ENCODE assay signal across 8 mouse cellular contexts in the genomic region with DNA sequence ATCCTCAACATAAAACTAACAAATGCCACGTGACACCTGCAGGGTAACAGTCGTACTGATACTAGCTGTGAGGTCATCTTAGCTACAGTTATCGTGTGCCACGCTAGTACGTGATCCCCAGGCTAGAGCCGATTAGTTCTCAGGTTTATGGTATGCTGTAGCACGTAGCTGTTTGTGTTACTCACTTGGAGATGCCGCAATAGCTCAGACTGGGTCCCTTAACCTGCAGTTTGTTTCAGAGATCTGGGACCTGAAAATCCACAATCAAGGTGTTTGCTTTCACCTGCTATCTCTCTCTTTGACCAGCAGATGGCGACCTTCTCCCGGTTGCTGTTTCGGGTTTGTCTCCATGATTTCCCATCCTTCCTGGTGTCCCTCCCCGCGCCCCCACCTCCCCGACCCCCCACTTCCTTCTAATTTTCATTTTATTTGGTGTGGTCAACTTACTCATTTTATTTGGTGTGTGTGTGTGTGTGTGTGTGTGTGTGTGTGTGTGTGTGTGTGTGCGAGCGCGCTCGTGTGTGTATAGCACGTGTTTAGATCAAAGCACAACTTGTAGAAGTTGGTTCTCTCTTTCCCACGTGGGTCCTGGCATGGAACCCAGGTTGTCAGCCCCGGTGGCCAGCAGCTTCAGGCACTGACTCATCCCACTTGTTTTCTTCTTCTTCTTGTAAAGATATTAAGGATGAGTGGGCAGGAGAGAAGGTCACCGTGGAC. TPM values are rescaled to one million over a fixed set of nuclear protein-coding genes. Genes with fewer than 3 reads are reported as not detected.
DNase-seq lines count a peak whose midpoint lies in the region; ATAC-seq and TF ChIP-seq lines count a peak whose summit lies in the region.

No protein-coding gene starts in this region.

- no peak for ATAC-seq in heart, embryonic 13.5 days (ENCODE audit: extremely low read depth, insufficient number of reproducible peaks, low FRiP score, low TSS enrichment)
- ATAC-seq in limb, embryonic 13.5 days (ENCODE audit: low FRiP score, low read depth): peak; percentile 64; the same call in 1 of the 2 replicates

- peak overlapping the region; percentile 31; the same call in 1 of the 2 replicates for H3K4me2 ChIP-seq in heart, embryonic 13.5 days
- peak overlapping the region; percentile 19; the same call in 1 of the 2 replicates for H3K4me2 ChIP-seq in limb, embryonic 13.5 days (replicated peaks)

- no peak overlapping the region for H3K27ac ChIP-seq in heart, embryonic 13.5 days (replicated peaks)
- H3K27ac ChIP-seq in limb, embryonic 13.5 days: no peak overlapping the region

- peak; percentile 19 for DNase-seq in lung, adult 2 months
- DNase-seq in lung, postnatal 25 days (ENCODE audit: low spot score): no peak
- DNase-seq in MN1 (ENCODE audit: low spot score): peak; percentile 48
- DNase-seq in brain, embryonic 14.5 days (ENCODE audit: low read depth): peak; percentile 47
- DNase-seq in retina, postnatal 7 days (ENCODE audit: low read depth, low spot score): peak; percentile 39
- DNase-seq in frontal cortex, postnatal 14 days (ENCODE audit: low spot score in 2 of 2): no peak

- no peak for TF ChIP-seq POLR2A in lung, adult 2 months (IDR thresholded peaks at IDR 0.05; ENCODE audit: borderline replicate concordance, extremely low read depth, low read depth, low read length)
- TF ChIP-seq POLR2A in brain, embryonic 14.5 days (IDR thresholded peaks at IDR 0.05; ENCODE audit: borderline replicate concordance, extremely low read depth, insufficient read depth, insufficient read length, poor library complexity, severe bottlenecking): no peak

- H3K4me3 ChIP-seq in lung, adult 2 months (replicated peaks; ENCODE audit: extremely low read depth, low read depth, low read length): no peak overlapping the region
- H3K4me3 ChIP-seq in heart, embryonic 13.5 days: no peak overlapping the region
- H3K4me3 ChIP-seq in limb, embryonic 13.5 days: no peak overlapping the region

- no peaks in the 10 kb centered on the region for H3K9me3 ChIP-seq in heart, embryonic 13.5 days
- H3K9me3 ChIP-seq in limb, embryonic 13.5 days: no peaks in the 10 kb centered on the region

- no peak overlapping the region for H3K9ac ChIP-seq in heart, embryonic 13.5 days
- no peak overlapping the region for H3K9ac ChIP-seq in limb, embryonic 13.5 days

- 42% methylated on average over 22 of the region's 22 CpGs for WGBS in lung, adult 2 months
- WGBS in heart, embryonic 13.5 days: 36% methylated on average over 21 of the region's 22 CpGs
- 41% methylated on average over 22 of the region's 22 CpGs for WGBS in limb, embryonic 13.5 days

- H3K4me1 ChIP-seq in lung, adult 2 months (ENCODE audit: control insufficient read depth, insufficient read depth, low read length): no peaks in the 10 kb centered on the region
- 0 out of 2 replicates have a peak, but pooled peaks cover 2% of the 10 kb centered on the region for H3K4me1 ChIP-seq in heart, embryonic 13.5 days
- no peaks in the 10 kb centered on the region for H3K4me1 ChIP-seq in limb, embryonic 13.5 days

- H3K27me3 ChIP-seq in heart, embryonic 13.5 days (replicated peaks): no peaks in the 10 kb centered on the region
- no peaks in the 10 kb centered on the region for H3K27me3 ChIP-seq in limb, embryonic 13.5 days

- peak; percentile 57 for TF ChIP-seq CTCF in lung, adult 2 months (IDR thresholded peaks at IDR 0.05; ENCODE audit: insufficient read depth, low read length)
- TF ChIP-seq CTCF in brain, embryonic 14.5 days (IDR thresholded peaks at IDR 0.05; ENCODE audit: borderline replicate concordance, extremely low read depth, insufficient read depth, insufficient read length): peak; percentile 82

- H3K36me3 ChIP-seq in heart, embryonic 13.5 days: no peaks in the 10 kb centered on the region
- no peaks in the 10 kb centered on the region for H3K36me3 ChIP-seq in limb, embryonic 13.5 days

RNA-seq across cellular contexts. Expression of a gene that starts 5.4 kb away (rescaled TPM):
- 60.5 and 63.4 TPM in 2 replicates for polyA plus RNA-seq in lung, adult 2 months (2012; rRNA removed)
- polyA plus RNA-seq in brain, embryonic 14.5 days (2012; rRNA removed): 8.2 and 11.4 TPM in 2 replicates
- 8.2 and 9.2 TPM in 2 replicates for polyA plus RNA-seq in heart, embryonic 13.5 days (2015; fragmentation: Nextera tagmentation; extraction: Ambion mirVana)
- polyA plus RNA-seq in limb, embryonic 13.5 days (2015; fragmentation: Nextera tagmentation; extraction: Ambion mirVana): 16.9 and 19.9 TPM in 2 replicates

RNA-seq across cellular contexts. Expression of a gene that starts 18.0 kb away (rescaled TPM):
- 0.11 and 0.12 TPM in 2 replicates for polyA plus RNA-seq in lung, adult 2 months (2012; rRNA removed)
- 0.78 and 1.0 TPM in 2 replicates for polyA plus RNA-seq in brain, embryonic 14.5 days (2012; rRNA removed)
- polyA plus RNA-seq in heart, embryonic 13.5 days (2015; fragmentation: Nextera tagmentation; extraction: Ambion mirVana): 0.07 and 0.10 TPM in 2 replicates
- polyA plus RNA-seq in limb, embryonic 13.5 days (2015; fragmentation: Nextera tagmentation; extraction: Ambion mirVana): 0.11 and 0.29 TPM in 2 replicates

Comparison
In these comparisons a context has a peak if more than half of its experiments do, and no peak if none do; other contexts are left out.
1. DNase-seq: peak in lung, adult 2 months (single experiment), MN1 (single experiment), brain, embryonic 14.5 days (single experiment) and retina, postnatal 7 days (single experiment); none in lung, postnatal 25 days (single experiment) and frontal cortex, postnatal 14 days (0 of 2).